Mouse (Mus musculus) layer of hippocampus, postnatal 25 days (tissue): ENCODE results near the gene Rpl22. TPM values are rescaled to one million over a fixed set of nuclear protein-coding genes. Genes with fewer than 3 reads are reported as not detected.

Experiments
- DNase-seq, 2 experiments: peaks; one replicate each; pipeline ENCODE4 v3.0.0; 2022; ENCODE audit warnings: mixed read lengths in 2 of 2, low spot score in 1 of 2; ENCODE audit errors: extremely low spot score in 1 of 2
- total RNA-seq, 2 experiments: library from RNA; stranded (reverse); gene quantifications; 2 replicates each; pipeline ENCODE4 v1.2.3; 2021

Gene Rpl22
- total RNA-seq, 2 experiments from 2014 or later: 200 to 205 TPM

- no peak for DNase-seq
Observed at GRCm38 (mm10) chr4:152296371-152296770, 29.2 kb upstream of the Rpl22 start.

GRCm38 (mm10) chr4:152296874-152297861 lies 28.4 kb upstream of the Rpl22 start, which contains the start of gene Icmt:
Gene Icmt, plus strand, starts transcription at chr4:152297227.
- DNase-seq: peak; percentile 97 to 98

DNA sequence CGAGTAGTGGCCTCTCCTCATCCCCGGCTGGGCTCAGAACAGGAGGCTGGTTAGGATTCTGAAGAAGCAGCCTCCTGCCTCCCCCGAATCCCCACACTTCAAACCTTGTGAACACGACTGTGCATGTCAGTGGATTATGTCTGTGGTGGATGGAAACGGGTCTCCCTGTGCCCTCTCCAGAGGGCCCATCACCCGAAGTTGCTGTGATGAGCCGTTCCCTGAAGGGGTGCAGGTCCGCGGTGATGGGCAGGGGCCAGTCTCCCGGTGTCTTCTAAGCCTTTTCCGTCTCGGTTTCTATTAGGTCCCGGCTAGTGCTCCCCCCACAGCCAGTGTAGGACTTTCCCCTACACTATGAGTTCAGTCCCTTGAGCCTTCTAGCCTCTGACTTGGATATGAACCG lies 26.7 kb upstream of the Rpl22 start:
- no peak for DNase-seq

DNA sequence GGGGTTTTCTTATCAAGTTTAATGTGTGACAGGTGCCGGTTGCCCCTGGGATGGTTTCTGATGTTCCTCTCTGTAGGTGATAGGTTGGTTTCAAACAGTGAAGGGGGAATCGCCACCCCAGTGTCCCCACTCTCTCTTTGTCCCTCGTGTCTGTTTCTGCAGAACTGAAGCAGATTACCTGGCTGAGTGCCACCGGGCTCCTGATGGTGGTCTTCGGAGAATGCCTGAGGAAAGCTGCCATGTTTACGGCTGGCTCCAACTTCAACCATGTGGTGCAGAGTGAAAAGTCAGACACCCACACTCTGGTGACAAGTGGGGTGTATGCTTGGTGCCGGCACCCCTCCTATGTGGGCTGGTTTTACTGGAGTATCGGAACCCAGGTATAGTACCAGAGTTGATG lies 25.2 kb upstream of the Rpl22 start:
- DNase-seq: no peak

DNA sequence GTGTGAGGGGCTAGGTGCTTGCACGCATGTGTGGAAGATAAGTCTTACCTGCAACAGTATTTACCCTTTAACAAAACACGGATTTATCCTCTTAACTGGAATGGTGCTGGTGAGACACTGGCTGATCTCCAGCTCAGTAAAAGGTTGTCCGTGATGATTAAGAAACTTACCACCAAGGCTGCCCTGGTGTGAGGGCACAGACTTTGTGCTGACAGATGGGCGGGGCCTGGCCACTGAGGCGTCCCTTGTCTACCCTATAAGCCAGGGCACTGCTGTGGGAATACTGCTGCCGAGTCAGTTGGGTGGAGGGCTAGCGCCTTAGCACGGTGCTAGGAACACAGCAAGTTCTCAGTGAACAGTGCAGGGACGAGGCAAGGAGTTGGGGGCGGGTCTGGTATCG lies 23.5 kb upstream of the Rpl22 start:
- DNase-seq: no peak

GRCm38 (mm10) chr4:152303172-152303571 lies 22.4 kb upstream of the Rpl22 start:
- DNase-seq: no peak

DNA sequence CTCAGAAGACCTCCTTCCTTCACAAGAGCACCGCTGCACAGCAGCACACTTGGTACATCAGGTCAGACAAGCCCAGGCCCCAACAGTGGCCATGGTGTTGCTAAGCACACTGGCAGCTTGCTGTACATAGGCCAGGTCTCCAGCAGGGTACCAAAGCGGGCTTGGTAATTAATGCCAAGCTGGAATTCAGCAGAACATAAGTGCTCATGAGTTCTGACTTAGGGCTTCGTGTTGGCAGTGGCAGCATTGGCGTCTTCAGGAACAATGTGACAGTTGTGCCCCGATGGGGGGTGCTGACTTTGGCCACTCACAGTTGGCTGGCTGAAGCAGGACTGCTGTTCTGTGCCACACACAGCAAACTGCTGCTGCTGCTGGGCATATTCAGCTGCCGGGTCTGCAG lies 20.9 kb upstream of the Rpl22 start:
- DNase-seq: no peak

GRCm38 (mm10) chr4:152305991-152306390 lies 19.6 kb upstream of the Rpl22 start:
- DNase-seq: no peak

- no peak for DNase-seq
Observed at GRCm38 (mm10) chr4:152307542-152307941, 18.0 kb upstream of the Rpl22 start.

GRCm38 (mm10) chr4:152312186-152312585 lies 13.4 kb upstream of the Rpl22 start:
- DNase-seq: no peak

GRCm38 (mm10) chr4:152313211-152313632 lies 12.3 kb upstream of the Rpl22 start:
- no peak for DNase-seq

DNA sequence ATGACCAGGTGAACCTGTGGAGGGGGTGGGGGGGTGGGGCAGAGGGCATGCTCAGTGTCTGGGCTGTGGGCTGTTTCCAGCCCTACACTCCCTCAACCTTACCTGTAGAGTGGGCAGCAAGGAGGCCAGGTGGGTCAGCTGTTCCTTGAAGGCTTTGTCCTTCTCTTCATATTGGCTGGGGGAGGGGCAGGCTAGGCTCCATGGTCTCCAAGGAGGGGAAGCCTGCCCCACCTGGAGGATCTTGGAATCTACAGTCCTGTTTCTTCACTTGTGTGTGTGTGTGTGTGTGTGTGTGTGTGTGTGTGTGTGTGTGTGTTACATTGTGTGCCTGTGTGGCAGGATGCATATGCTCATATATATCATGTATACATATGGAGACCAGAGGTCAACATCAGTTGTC lies 11.6 kb upstream of the Rpl22 start:
- DNase-seq: no peak

GRCm38 (mm10) chr4:152315498-152316213 lies 9.9 kb upstream of the Rpl22 start:
- DNase-seq: no peak

- DNase-seq: no peak
Observed at GRCm38 (mm10) chr4:152317631-152318033, 7.9 kb upstream of the Rpl22 start.

DNA sequence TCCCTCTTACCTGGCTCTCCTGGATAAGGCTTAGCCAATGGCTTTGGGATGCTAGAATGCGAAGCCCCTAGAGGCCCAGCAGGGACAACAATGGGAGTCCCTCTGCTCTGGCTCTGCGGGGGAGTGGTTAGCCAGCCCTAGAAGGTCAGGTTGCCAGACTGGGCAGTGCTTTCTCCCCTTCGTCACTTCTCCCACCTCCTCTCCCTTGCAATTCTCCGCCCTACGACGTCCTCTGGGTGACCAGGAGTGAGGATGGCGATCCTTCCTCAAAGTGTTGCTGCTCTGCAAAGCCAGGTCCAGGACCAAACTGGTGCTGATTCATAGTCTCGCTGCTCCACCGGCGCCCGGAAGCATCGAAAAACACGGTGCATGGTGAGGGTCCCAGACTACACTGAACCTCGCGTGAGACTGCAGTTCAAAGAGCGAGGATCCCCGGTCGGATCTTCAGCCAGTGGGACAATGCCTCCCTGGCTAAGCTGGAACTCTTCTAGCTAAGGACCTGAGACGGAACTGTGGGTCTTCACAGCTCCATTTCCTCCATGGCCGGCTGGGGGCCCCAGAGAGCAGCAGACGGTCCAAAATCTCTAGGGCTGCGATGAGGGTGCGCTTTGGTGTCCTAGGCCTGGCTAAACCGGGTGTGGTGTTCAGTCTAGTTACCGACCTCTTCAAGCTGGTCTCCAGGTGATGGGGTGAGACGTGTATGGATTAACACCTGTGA lies 6.9 kb upstream of the Rpl22 start, which contains the start of gene Rnf207:
TSS of gene Rnf207 (minus strand) at position 477 of the 718 bp plus-strand sequence.
- DNase-seq: peak; percentile 41 to 57

GRCm38 (mm10) chr4:152321464-152321863 lies 4.1 kb upstream of the Rpl22 start:
- DNase-seq: no peak

- no peak for DNase-seq
Observed at GRCm38 (mm10) chr4:152324641-152325562, 640 bp upstream of the Rpl22 start.

- DNase-seq: no peak
Observed at GRCm38 (mm10) chr4:152326543-152326942, 1.0 kb downstream of the Rpl22 start.

- peak in 1 of 2 experiments; percentile 52 for DNase-seq
Observed at GRCm38 (mm10) chr4:152328691-152329090, 3.1 kb downstream of the Rpl22 start.
